Mouse (Mus musculus) cortical plate, adult 2 months (tissue): ENCODE data around the gene Celf2. TPM values are rescaled to one million over a fixed set of nuclear protein-coding genes. Genes with fewer than 3 reads are reported as not detected.
A peak's percentile ranks its signal among the peaks of the same experiment; 100 is the strongest.

Source experiments
- H3K27ac ChIP-seq: fragments of 200-500 bp; 2 replicates; pipeline ENCODE4 v1.5.1; 2012; ENCODE audit warnings: low read length, control low read depth, inconsistent platforms; ENCODE audit not compliant: insufficient read depth
- H3K4me1 ChIP-seq: fragments of 200-500 bp; 2 replicates; pipeline ENCODE4 v1.6.1; 2011; ENCODE audit warnings: low read length; ENCODE audit not compliant: control insufficient read depth, insufficient read depth
- H3K4me3 ChIP-seq: fragments of 200-500 bp; 2 replicates; pipeline ENCODE4 v1.5.1; 2011; ENCODE audit warnings: mild to moderate bottlenecking, low read length, control low read depth; ENCODE audit not compliant: insufficient read depth
- CTCF ChIP-seq: fragments of 200-500 bp; IDR thresholded peaks from 2 replicates; pipeline ENCODE4 v1.5.1; 2011; ENCODE audit warnings: mild to moderate bottlenecking, control low read depth, low read length; ENCODE audit not compliant: insufficient read depth; ENCODE audit errors: extremely low read depth
- POLR2A ChIP-seq: fragments of 200-500 bp; IDR thresholded peaks from 2 replicates; pipeline ENCODE4 v1.6.1; 2011; ENCODE audit warnings: mild to moderate bottlenecking, low read length, control low read depth; ENCODE audit not compliant: insufficient read depth; ENCODE audit errors: extremely low read depth
- polyA plus RNA-seq: library from polyadenylated mRNA; depleted of rRNA; stranded (reverse); fragments of >200 nt; gene quantifications from 2 replicates; pipeline ENCODE4 v1.2.3, GENCODE M21; 2012

Celf2 gene
- polyA plus RNA-seq, 1 experiment, result 181 TPM

DNA sequence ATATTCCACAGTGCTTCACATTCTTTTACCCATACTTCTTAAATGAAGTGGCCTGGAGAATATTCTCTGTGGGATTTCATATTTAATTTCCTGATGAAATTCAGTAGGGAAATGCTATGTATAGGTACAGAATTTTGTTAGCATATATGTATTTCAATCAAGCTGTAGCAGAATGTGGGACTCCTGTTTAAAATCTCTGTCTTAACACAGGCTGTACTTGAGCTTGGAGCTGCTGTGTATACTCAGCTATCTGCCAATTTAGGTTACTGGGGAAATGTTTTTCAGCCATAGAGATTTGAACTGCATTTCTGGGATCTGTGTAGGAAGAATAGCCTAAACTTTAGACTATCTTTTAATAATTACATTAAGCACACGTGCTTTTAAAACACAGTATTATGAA is 330.2 kb downstream of the Celf2 start:
- TF ChIP-seq POLR2A (no peak), CTCF (no peak)
- Histone ChIP-seq H3K27ac (no peak overlapping the region), H3K4me3 (no peak overlapping the region), H3K4me1 (peaks cover 2% of the 10 kb centered on the region; the same call in 1 of the 2 replicates)

DNA sequence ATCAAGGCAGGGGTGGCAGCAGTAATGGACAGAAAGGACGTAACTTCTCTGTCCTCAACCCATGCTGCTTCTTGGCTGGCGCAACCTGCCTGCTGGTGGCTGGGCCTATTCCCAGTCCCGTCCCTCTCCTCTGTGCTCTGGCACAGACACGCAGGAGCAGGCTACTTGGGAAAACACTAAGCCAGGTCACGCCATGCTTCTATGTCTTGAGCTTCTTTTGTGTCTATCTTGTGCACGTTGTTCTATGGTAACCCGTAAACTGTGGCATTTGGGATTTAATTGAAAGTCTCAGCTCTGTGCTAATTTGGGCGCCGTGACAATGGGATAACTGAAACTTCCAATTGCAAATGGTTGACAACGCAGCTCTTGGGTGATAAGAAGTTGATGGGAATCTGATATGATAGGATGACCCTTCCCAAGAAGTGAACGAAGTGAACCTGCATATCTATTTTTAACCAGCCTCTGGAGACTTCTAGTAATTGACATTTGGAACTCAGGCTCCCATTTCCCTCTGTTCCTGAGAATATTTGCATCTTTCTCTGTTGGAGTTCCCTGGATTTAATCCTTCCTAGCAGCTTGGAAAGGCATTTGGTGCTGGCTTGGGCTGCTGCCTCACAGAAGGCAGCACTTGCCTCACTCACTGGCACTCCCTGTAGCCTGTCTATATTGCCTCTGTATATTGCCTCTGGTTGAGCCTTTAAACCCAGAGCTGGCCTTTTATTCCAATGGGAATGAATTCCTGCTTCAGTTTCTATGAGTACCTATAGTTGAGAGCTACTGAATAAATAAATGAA is 335.9 kb downstream of the Celf2 start:
- Histone ChIP-seq H3K4me1 (peaks cover 7% of the 10 kb centered on the region; the same call in 1 of the 2 replicates), H3K27ac (peak overlapping the region; percentile 16; the same call in 1 of the 2 replicates), H3K4me3 (no peak overlapping the region)
- TF ChIP-seq POLR2A (no peak), CTCF (no peak)

DNA sequence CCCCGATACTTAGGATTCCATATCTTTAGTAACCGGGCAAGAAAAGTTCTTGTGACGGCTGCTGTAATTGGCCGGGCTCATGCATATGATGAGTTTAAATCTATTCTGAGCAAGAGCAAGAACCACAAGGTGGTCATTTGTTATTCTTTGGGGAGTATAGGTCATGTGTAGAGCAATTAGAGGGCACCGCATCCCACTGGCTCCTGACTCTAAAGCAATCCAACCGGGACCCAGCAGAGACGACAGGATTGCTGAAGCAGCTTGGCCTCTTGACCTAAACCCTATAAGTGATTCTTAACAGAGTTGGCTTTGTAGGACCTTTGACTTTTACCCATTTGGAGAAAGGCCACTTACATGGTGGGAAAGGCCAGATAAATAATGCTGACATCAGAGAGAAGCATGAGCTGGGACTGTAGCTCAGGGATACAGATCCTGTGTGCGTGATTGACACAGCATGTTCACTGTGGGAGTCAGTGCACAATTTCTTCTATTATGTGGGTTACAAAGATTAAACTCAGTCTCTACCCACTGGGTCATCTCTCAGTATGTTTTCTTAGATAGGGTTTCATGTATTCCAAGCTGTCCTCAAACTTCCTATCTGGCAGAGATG is 338.2 kb downstream of the Celf2 start:
- Histone ChIP-seq H3K27ac (peak overlapping the region; percentile 48), H3K4me1 (peaks cover 7% of the 10 kb centered on the region; the same call in 1 of the 2 replicates), H3K4me3 (no peak overlapping the region)
- no peak for TF ChIP-seq POLR2A
- no peak for TF ChIP-seq CTCF

DNA sequence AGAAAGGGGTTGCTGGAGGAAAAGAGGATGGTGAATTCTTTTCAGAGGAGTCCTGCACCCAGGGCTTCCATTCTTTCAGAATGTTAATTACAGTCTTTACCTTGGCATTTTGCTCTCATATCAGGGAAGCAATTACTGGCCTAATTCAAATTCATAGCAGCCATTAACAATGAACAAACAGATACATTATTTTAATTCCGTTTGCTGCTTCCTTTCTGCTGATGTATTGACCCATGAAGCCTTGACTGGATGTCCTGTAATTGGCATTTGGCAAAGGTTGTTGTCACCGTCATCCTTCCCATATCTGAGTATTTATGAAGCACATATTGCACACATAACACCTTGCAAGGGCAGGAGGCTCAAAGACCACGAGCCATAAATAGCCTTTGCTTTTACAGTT is 343.6 kb downstream of the Celf2 start:
- TF ChIP-seq POLR2A, result no peak
- H3K4me1 ChIP-seq, result no peaks in the 10 kb centered on the region
- H3K27ac ChIP-seq, result no peak overlapping the region
- H3K4me3 ChIP-seq, result no peak overlapping the region

DNA sequence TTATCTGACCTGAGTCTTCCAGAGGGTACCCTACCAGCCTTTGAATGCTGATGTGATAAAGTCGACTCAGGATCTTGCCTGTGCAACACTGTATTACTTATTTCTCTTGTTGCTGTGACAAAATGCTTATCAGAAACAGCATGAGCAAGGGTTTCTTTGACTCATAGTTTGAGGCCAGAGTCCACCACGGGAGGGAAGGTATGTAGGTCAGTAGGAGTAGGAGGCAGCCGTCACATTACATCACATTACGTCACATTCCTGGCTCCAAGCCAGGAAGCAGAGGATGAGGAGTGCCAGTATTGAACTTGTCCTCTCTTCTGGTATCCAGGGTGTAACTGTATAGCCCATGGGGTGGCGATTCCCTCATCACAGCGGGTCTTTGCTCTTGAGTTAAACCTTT is 349.3 kb downstream of the Celf2 start:
- H3K4me3 ChIP-seq, result no peak overlapping the region
- H3K4me1 ChIP-seq, result peaks cover 7% of the 10 kb centered on the region; the same call in 1 of the 2 replicates
- TF ChIP-seq POLR2A (no peak), CTCF (no peak)
- H3K27ac ChIP-seq, result no peak overlapping the region

DNA sequence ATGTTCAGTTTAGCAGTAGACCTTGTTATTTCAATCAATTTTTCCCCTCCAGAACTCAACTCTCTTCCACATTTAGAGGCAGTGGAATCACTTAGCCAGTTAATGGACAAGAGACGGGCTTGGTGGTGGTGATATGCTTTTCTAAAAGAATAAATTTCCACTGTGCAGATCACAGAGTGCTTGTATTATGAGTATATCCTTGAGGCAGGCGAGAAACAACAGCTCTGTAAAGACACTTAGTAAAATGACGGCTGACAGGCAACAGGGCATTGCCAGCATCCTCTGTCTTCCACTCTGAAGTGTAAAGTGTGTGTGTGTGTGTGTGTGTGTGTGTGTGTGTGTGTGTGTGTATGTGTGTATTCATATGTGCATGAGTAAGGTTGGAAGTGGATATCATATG is 362.1 kb downstream of the Celf2 start:
- H3K27ac ChIP-seq, result peak overlapping the region; percentile 64
- no peak for TF ChIP-seq POLR2A
- TF ChIP-seq CTCF, result no peak
- peaks cover 13% of the 10 kb centered on the region for H3K4me1 ChIP-seq

GRCm38 (mm10) chr2:7145541-7146043 is 363.8 kb downstream of the Celf2 start:
- TF ChIP-seq CTCF, result no peak
- TF ChIP-seq POLR2A, result no peak
- Histone ChIP-seq H3K27ac (peak overlapping the region; percentile 93), H3K4me1 (peaks cover 13% of the 10 kb centered on the region), H3K4me3 (no peak overlapping the region)

More for the DNA sequence above, 362.1 kb downstream of the Celf2 start:
- H3K4me3 ChIP-seq, result no peak overlapping the region

DNA sequence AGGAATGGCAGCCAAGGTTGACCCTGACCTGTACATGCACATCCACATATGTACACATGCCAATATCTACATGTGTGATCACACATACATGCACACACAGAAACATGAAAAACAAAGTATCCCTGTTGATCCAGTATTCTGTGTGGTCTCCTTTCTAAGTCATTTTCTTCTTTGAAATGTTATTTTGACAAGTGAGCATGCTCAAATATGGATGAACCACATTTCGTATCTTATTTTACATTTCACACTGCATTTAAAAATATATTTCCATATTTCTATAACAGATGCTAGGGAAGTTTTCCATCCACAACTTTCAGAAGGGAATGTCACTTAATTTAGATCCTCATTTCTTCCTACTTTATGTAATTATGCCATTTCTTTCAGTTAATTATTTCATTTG is 364.5 kb downstream of the Celf2 start:
- H3K4me3 ChIP-seq, result no peak overlapping the region
- peaks cover 13% of the 10 kb centered on the region for H3K4me1 ChIP-seq
- peak overlapping the region; percentile 91 for H3K27ac ChIP-seq
- no peak for TF ChIP-seq CTCF
- TF ChIP-seq POLR2A, result no peak

DNA sequence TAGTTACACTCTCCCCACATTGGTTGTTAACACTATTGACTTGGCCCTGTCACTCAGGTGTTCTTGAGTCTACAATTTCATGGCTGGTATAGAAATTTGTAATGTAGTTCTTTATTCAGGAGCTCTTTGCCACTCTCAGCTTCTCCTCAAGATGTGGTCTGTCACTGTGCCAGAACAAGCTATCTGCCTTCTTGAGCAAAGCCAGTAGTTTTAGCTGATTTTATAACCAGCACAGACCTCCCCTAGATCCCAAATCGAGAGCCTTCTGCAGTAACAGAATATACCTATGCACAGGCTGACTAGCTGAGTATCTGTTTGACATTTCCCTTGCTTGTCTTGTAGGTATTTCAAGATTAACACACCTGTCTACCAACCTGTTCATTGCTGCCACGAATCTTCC is 386.0 kb downstream of the Celf2 start:
- Histone ChIP-seq H3K27ac (peak overlapping the region; percentile 79), H3K4me3 (no peak overlapping the region), H3K4me1 (peaks cover 3% of the 10 kb centered on the region; the same call in 1 of the 2 replicates)
- TF ChIP-seq POLR2A (no peak), CTCF (no peak)
